Mouse (Mus musculus) stomach, postnatal 0 days (tissue): ENCODE results near the gene Dctpp1.

Source experiments
- CTCF ChIP-seq: IDR thresholded peaks from 2 replicates; pipeline ENCODE4 v1.5.1; 2016; ENCODE audit warnings: antibody characterized with exemption, low read depth, mild to moderate bottlenecking, moderate library complexity
- EP300 ChIP-seq: optimal IDR thresholded peaks from 2 replicates; pipeline ENCODE3; 2016; ENCODE audit warnings: antibody characterized with exemption

DNA sequence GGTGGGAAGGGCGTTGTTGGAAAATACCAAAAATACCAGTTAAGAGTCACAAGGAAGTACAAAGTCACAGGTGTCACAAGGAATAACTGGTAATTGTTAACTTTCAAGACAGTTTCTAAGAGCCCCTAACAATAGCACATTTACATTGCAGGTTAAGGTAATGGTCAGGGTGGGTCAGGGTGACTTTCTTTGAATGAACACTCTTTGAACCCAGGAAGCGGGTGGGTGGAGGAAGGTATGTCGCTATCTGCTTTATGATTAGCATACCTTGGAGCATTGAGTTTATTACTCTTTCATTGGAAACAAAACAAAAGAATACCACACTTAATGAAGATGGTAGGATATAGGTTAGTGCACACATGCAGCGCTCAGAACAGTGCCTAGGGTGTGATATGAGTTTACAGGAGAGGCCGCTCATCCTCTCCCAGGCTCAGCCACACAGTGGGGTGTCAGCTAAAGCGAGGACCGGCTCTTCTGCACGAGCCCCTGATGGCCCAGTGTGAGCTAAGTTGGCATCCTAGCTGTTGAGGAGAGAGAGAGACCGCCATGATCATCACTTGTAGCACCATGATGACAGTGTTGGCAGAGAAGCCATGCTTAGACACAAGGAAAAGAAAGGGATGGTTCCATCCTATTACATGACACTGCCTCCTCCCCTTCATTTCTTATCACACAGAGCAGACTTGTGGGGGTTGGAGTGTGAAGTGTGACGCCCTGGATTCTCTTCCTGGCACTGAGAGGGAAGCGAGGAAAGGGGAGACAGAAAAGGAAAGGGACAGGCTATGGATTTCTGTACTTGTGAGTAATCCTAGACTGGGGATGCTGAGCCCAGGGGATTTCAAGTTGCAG, 35.1 kb downstream of the Dctpp1 start:
- TF ChIP-seq CTCF (no peak), EP300 (no peak)
